Mouse (Mus musculus): ENCODE data around the gene Zdhhc4.

The Zdhhc4 gene

GRCm38 (mm10) chr5:143275761-143276160, 53.3 kb downstream of the Zdhhc4 start:
- WGBS = 56% methylated on average over 5 of the region's 5 CpGs

GRCm38 (mm10) chr5:143272540-143273330, 56.3 kb downstream of the Zdhhc4 start:
- 86% methylated on average over 16 of the region's 16 CpGs for WGBS

- WGBS = 68% methylated on average over 3 of the region's 3 CpGs
These were observed 56.9 kb downstream of the Zdhhc4 start for GRCm38 (mm10) chr5:143272108-143272507.

GRCm38 (mm10) chr5:143271642-143272041, 57.4 kb downstream of the Zdhhc4 start:
- WGBS = 34% methylated on average over 6 of the region's 6 CpGs

GRCm38 (mm10) chr5:143270151-143270519, 58.9 kb downstream of the Zdhhc4 start:
- 2% methylated on average over 12 of the region's 12 CpGs for WGBS

GRCm38 (mm10) chr5:143269363-143270150, 59.5 kb downstream of the Zdhhc4 start, which contains the start of gene Zfp316:
TSS of gene Zfp316 (minus strand) at chr5:143270022.
- WGBS = under 1% methylated on average over 79 of the region's 79 CpGs

- 16% methylated on average over 8 of the region's 8 CpGs for WGBS
These were observed 60.1 kb downstream of the Zdhhc4 start for GRCm38 (mm10) chr5:143268985-143269362.

- 76% methylated on average over 6 of the region's 6 CpGs for WGBS
These were observed 62.3 kb downstream of the Zdhhc4 start for GRCm38 (mm10) chr5:143266794-143267193.

Measured in cerebral cortex, adult 2 months (tissue).